ENCODE assay signal across 8 mouse cellular contexts in the genomic region with DNA sequence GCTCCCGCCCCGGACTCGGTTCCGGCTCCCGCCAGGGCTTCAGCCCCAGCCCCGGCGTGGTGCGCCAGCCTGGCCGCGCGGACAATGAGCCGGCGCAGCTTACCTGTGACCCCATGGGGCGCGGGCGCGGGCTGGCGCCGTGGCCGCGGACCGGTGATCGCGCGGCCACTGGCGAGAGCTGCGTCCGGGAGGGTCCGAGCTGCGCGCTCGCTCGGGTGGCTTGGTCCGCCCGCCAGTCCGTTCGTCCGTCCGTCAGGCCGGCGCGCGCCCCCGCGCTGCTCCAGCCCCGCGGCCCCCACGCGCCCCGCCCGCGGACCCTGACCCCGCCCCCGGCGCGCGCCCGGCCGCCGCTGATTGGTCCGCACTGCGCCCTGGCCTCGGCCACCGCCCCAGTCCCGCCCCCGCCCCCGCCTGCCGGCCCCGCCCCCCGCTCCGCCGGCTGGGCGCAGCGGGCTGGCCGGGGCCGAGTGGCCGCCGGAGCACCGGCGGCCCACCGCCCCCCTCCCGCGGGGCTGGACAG. TPM values are rescaled to one million over a fixed set of nuclear protein-coding genes. Genes with fewer than 3 reads are reported as not detected.
A peak's percentile ranks its signal among the peaks of the same experiment; 100 is the strongest.
DNase-seq lines count a peak whose midpoint lies in the region; ATAC-seq and TF ChIP-seq lines count a peak whose summit lies in the region.

TSS of gene Zbtb46 (minus strand) at position 274 of the 520 bp plus-strand sequence.

- H3K9ac ChIP-seq in heart, embryonic 13.5 days = peak within 1 kb of the TSS; percentile 93
- peak within 1 kb of the TSS; percentile 95 for H3K9ac ChIP-seq in kidney, postnatal 0 days (ENCODE audit: low read depth, low read length)
- peak within 1 kb of the TSS; percentile 91 for H3K9ac ChIP-seq in liver, embryonic 15.5 days
- peak within 1 kb of the TSS; percentile 86 for H3K9ac ChIP-seq in neural tube, embryonic 11.5 days (ENCODE audit: low read length)
- peak within 1 kb of the TSS; percentile 71 for H3K9ac ChIP-seq in stomach, embryonic 15.5 days

- peak; percentile 58 for DNase-seq in 3T3-L1 (ENCODE audit: low read depth, low spot score)
- DNase-seq in adrenal gland, postnatal 4 days (ENCODE audit: low spot score in 2 of 2) = peak; percentile 81 to 88
- DNase-seq in kidney, postnatal 0 days (ENCODE audit: low spot score) = peak; percentile 87
- DNase-seq in neural tube, embryonic 11.5 days (ENCODE audit: low spot score) = peak; percentile 88

- H3K4me3 ChIP-seq in embryonic fibroblast, embryonic 13.5 days (ENCODE audit: insufficient read depth, low read length) = peak within 1 kb of the TSS; percentile 64
- H3K4me3 ChIP-seq in heart, embryonic 13.5 days = peak within 1 kb of the TSS; percentile 96
- H3K4me3 ChIP-seq in kidney, postnatal 0 days (replicated peaks; ENCODE audit: low read depth, low read length) = peak within 1 kb of the TSS; percentile 98
- H3K4me3 ChIP-seq in liver, embryonic 15.5 days (replicated peaks) = peak within 1 kb of the TSS; percentile 98
- H3K4me3 ChIP-seq in neural tube, embryonic 11.5 days (ENCODE audit: low read depth, low read length) = peak within 1 kb of the TSS; percentile 97
- peak within 1 kb of the TSS; percentile 97 for H3K4me3 ChIP-seq in stomach, embryonic 15.5 days (replicated peaks)

- 0 out of 2 replicates have a peak, but pooled peaks cover 3% of the 10 kb centered on the region for H3K36me3 ChIP-seq in heart, embryonic 13.5 days
- H3K36me3 ChIP-seq in kidney, postnatal 0 days (ENCODE audit: insufficient read depth, low read length) = no peaks in the 10 kb centered on the region
- H3K36me3 ChIP-seq in liver, embryonic 15.5 days (replicated peaks) = no peaks in the 10 kb centered on the region
- H3K36me3 ChIP-seq in neural tube, embryonic 11.5 days (ENCODE audit: control insufficient read depth, insufficient read depth, low read length) = no peaks in the 10 kb centered on the region
- H3K36me3 ChIP-seq in stomach, embryonic 15.5 days = no peaks in the 10 kb centered on the region

- H3K27ac ChIP-seq in embryonic fibroblast, embryonic 13.5 days (ENCODE audit: insufficient read depth, low read length) = 0 out of 2 replicates have a peak within 1 kb of the TSS, but pooled peaks have one; percentile 11
- peak within 1 kb of the TSS; percentile 84 for H3K27ac ChIP-seq in heart, embryonic 13.5 days (replicated peaks)
- peak within 1 kb of the TSS; percentile 92 for H3K27ac ChIP-seq in kidney, postnatal 0 days
- H3K27ac ChIP-seq in liver, embryonic 15.5 days (replicated peaks) = peak within 1 kb of the TSS; percentile 97
- H3K27ac ChIP-seq in neural tube, embryonic 11.5 days (ENCODE audit: low read depth, low read length) = peak within 1 kb of the TSS; percentile 82
- H3K27ac ChIP-seq in stomach, embryonic 15.5 days = peak within 1 kb of the TSS; percentile 75

- H3K4me1 ChIP-seq in embryonic fibroblast, embryonic 13.5 days (ENCODE audit: control insufficient read depth, insufficient read depth, low read length) = no peaks in the 10 kb centered on the region
- H3K4me1 ChIP-seq in heart, embryonic 13.5 days = peaks cover 51% of the 10 kb centered on the region
- H3K4me1 ChIP-seq in kidney, postnatal 0 days (replicated peaks; ENCODE audit: insufficient read depth, low read length) = peaks cover 14% of the 10 kb centered on the region; the same call in 1 of the 2 replicates
- peaks cover 84% of the 10 kb centered on the region for H3K4me1 ChIP-seq in liver, embryonic 15.5 days (replicated peaks)
- H3K4me1 ChIP-seq in neural tube, embryonic 11.5 days (ENCODE audit: control insufficient read depth, insufficient read depth, low read length) = peaks cover 7% of the 10 kb centered on the region
- H3K4me1 ChIP-seq in stomach, embryonic 15.5 days = peaks cover 27% of the 10 kb centered on the region

- peak within 1 kb of the TSS; percentile 99 for H3K4me2 ChIP-seq in heart, embryonic 13.5 days
- peak within 1 kb of the TSS; percentile 98 for H3K4me2 ChIP-seq in kidney, postnatal 0 days (ENCODE audit: low read length)
- peak within 1 kb of the TSS; percentile 100 for H3K4me2 ChIP-seq in liver, embryonic 15.5 days
- H3K4me2 ChIP-seq in neural tube, embryonic 11.5 days (ENCODE audit: low read depth) = peak within 1 kb of the TSS; percentile 99
- H3K4me2 ChIP-seq in stomach, embryonic 15.5 days = peak within 1 kb of the TSS; percentile 99

- no peaks in the 10 kb centered on the region for H3K9me3 ChIP-seq in heart, embryonic 13.5 days
- H3K9me3 ChIP-seq in kidney, postnatal 0 days (replicated peaks; ENCODE audit: low read length) = no peaks in the 10 kb centered on the region
- no peaks in the 10 kb centered on the region for H3K9me3 ChIP-seq in liver, embryonic 15.5 days (replicated peaks)
- no peaks in the 10 kb centered on the region for H3K9me3 ChIP-seq in neural tube, embryonic 11.5 days (ENCODE audit: control insufficient read depth, low read length)
- H3K9me3 ChIP-seq in stomach, embryonic 15.5 days = no peaks in the 10 kb centered on the region

- WGBS in heart, embryonic 13.5 days = under 1% methylated on average over 63 of the region's 83 CpGs
- under 1% methylated on average over 24 of the region's 83 CpGs for WGBS in kidney, postnatal 0 days
- WGBS in liver, embryonic 15.5 days (ENCODE audit: insufficient replicate concordance) = under 1% methylated on average over 60 of the region's 83 CpGs
- WGBS in neural tube, embryonic 11.5 days = under 1% methylated on average over 69 of the region's 83 CpGs
- under 1% methylated on average over 48 of the region's 83 CpGs for WGBS in stomach, embryonic 15.5 days

- TF ChIP-seq POLR2A in embryonic fibroblast, embryonic 13.5 days (IDR thresholded peaks at IDR 0.05; ENCODE audit: low read depth, low read length) = no peak; the same call in 1 of the 2 replicates

- TF ChIP-seq CTCF in embryonic fibroblast, embryonic 13.5 days (IDR thresholded peaks at IDR 0.05; ENCODE audit: borderline replicate concordance, insufficient read depth, low read length) = no peak
- no peak for TF ChIP-seq CTCF in kidney, postnatal 0 days (IDR thresholded peaks at IDR 0.05; ENCODE audit: low read depth)

- H3K27me3 ChIP-seq in heart, embryonic 13.5 days (replicated peaks) = 0 out of 2 replicates have a peak, but pooled peaks cover 7% of the 10 kb centered on the region
- no peaks in the 10 kb centered on the region for H3K27me3 ChIP-seq in kidney, postnatal 0 days (ENCODE audit: insufficient read depth, low read length)
- peaks cover 31% of the 10 kb centered on the region for H3K27me3 ChIP-seq in liver, embryonic 15.5 days
- no peaks in the 10 kb centered on the region for H3K27me3 ChIP-seq in neural tube, embryonic 11.5 days (ENCODE audit: control insufficient read depth, insufficient read depth, low read length)
- H3K27me3 ChIP-seq in stomach, embryonic 15.5 days (replicated peaks) = peaks cover 4% of the 10 kb centered on the region; the same call in 1 of the 2 replicates

- peak; percentile 91 for ATAC-seq in heart, embryonic 13.5 days (ENCODE audit: extremely low read depth, insufficient number of reproducible peaks, low FRiP score, low TSS enrichment)
- peak; percentile 82 for ATAC-seq in kidney, postnatal 0 days (replicated peaks; ENCODE audit: low FRiP score, low read depth)
- peak; percentile 76 for ATAC-seq in liver, embryonic 15.5 days (ENCODE audit: insufficient read depth)
- ATAC-seq in neural tube, embryonic 11.5 days (ENCODE audit: insufficient read depth, low FRiP score, low TSS enrichment) = peak; percentile 91
- peak; percentile 89 for ATAC-seq in stomach, embryonic 15.5 days (ENCODE audit: insufficient read depth, low FRiP score, low read depth)

RNA-seq across cellular contexts. Expression of gene Zbtb46, which starts in this region (rescaled TPM):
- total RNA-seq in adrenal gland, postnatal 4 days (2021) = 10 to 100 TPM; 27.3 to 28.4 TPM
- 2.6 and 3.3 TPM in 2 replicates for polyA plus RNA-seq in embryonic fibroblast, embryonic 13.5 days (2011; ENCODE audit: insufficient read length, low read depth, missing spikeins)
- polyA plus RNA-seq in heart, embryonic 13.5 days (2015; fragmentation: Nextera tagmentation; extraction: Ambion mirVana) = 10.6 TPM in 2 replicates
- 15.6 and 17.8 TPM in 2 replicates for polyA plus RNA-seq in kidney, postnatal 0 days (2015; fragmentation: Nextera tagmentation; extraction: Ambion mirVana)
- polyA plus RNA-seq in liver, embryonic 15.5 days (2015; fragmentation: Nextera tagmentation; extraction: Ambion mirVana) = 7.9 and 8.7 TPM in 2 replicates
- 20.2 and 21.9 TPM in 2 replicates for polyA plus RNA-seq in neural tube, embryonic 11.5 days (2014; fragmentation: Nextera tagmentation; extraction: Ambion mirVana)
- 9.7 and 10.0 TPM in 2 replicates for polyA plus RNA-seq in stomach, embryonic 15.5 days (2015; fragmentation: Nextera tagmentation; extraction: Ambion mirVana)

Comparison
In these comparisons a context has a peak if more than half of its experiments do, and no peak if none do; other contexts are left out.
1. Peak in every context shown above with its lines: DNase-seq, ATAC-seq, H3K4me3 ChIP-seq and H3K27ac ChIP-seq.
2. H3K27ac ChIP-seq: peak in every context shown above with its lines; median percentile 97 in liver, embryonic 15.5 days; 92 in kidney, postnatal 0 days; 84 in heart, embryonic 13.5 days; 82 in neural tube, embryonic 11.5 days; 75 in stomach, embryonic 15.5 days; 11 in embryonic fibroblast, embryonic 13.5 days.